Mouse (Mus musculus): ENCODE data around the gene Efl1. TPM values are rescaled to one million over a fixed set of nuclear protein-coding genes. Genes with fewer than 3 reads are reported as not detected.

Efl1 gene
- polyA plus RNA-seq, 1 experiment from 2014 or later: 27.0 TPM

DNA sequence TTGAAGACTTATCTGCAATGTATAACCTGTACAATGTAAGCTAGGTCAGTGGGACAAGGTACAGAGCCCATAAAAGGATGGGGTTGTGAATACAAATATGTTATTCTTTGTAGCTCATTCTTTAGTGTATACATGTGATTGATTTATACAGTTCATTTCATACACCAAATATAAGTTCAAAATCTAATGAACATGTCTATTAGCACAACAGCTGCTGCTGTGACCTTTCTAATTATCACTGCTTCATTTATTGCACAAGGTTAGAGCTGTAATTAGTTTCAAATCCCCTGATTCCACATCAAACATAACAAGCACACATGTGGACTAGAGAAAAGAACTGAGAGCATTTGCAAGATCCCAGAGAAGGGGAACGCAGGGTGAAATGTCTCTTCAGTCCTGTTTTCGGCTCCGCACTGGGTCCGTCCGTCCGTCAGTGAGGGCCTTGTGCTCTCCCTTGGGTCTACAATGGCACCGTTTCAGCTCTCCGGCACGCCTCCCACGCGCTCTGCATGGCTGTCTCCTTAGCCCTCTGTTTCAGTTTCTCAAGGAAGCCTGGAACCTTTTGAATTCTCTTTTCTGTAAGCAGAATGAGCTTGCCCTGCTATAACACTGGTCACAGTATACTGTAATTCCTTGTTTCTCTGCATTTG is 94.8 kb downstream of the Efl1 start:
- H3K27ac ChIP-seq (ENCODE audit: low read depth, low read length): no peak overlapping the region
- ATAC-seq (ENCODE audit: low FRiP score, low TSS enrichment): no peak

DNA sequence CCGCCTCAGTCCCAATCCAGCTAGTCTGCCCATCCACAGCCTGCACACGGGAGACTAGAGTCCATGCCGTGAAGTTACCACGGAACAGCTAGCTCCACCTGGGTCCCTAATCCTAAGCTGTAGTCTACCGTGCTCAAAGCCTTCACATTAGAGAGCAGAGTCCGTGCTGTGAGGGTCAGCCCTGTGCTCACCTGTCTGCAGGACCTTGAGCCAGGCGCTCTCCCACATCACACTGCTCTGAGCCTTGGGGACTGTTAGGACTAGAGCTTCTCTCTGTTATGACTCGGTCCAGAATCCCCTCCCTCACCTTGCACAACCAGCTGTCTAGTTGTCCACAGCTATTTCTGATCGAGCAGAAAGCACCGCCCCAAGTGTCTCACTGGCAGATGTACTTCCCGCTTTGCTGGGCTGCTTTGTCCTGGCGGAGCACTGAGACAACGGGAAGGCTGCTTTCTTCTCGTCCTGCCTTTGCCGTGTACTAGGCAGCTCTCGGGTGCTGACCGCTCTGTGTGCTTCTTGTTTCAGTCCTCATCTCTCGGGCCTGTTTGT is 95.8 kb downstream of the Efl1 start:
- ATAC-seq (ENCODE audit: low FRiP score, low TSS enrichment): no peak
- no peak overlapping the region for H3K4me3 ChIP-seq (ENCODE audit: low read length)
- no peak overlapping the region for H3K27ac ChIP-seq (ENCODE audit: low read depth, low read length)
- H3K4me1 ChIP-seq (ENCODE audit: control insufficient read depth, insufficient read depth, low read length): no peaks in the 10 kb centered on the region
- H3K27me3 ChIP-seq (ENCODE audit: control insufficient read depth, insufficient read depth, low read length): no peaks in the 10 kb centered on the region
- WGBS: 90% methylated on average over 18 of the region's 18 CpGs
- no peaks in the 10 kb centered on the region for H3K9me3 ChIP-seq (ENCODE audit: control insufficient read depth, low read length)
- no peak overlapping the region for H3K4me2 ChIP-seq (replicated peaks; ENCODE audit: low read depth, low read length)
- H3K36me3 ChIP-seq (ENCODE audit: control insufficient read depth, insufficient read depth, low read length): no peaks in the 10 kb centered on the region
- H3K9ac ChIP-seq (ENCODE audit: low read depth, low read length): no peak overlapping the region

More for the DNA sequence above, 94.8 kb downstream of the Efl1 start:
- Histone ChIP-seq H3K36me3 (ENCODE audit: control insufficient read depth, insufficient read depth, low read length) (no peaks in the 10 kb centered on the region), H3K4me2 (replicated peaks; ENCODE audit: low read depth, low read length) (no peak overlapping the region), H3K9me3 (ENCODE audit: control insufficient read depth, low read length) (no peaks in the 10 kb centered on the region), H3K4me1 (ENCODE audit: control insufficient read depth, insufficient read depth, low read length) (no peaks in the 10 kb centered on the region), H3K9ac (ENCODE audit: low read depth, low read length) (no peak overlapping the region), H3K4me3 (ENCODE audit: low read length) (no peak overlapping the region), H3K27me3 (ENCODE audit: control insufficient read depth, insufficient read depth, low read length) (no peaks in the 10 kb centered on the region)
- 70% methylated on average over 11 of the region's 11 CpGs for WGBS

DNA sequence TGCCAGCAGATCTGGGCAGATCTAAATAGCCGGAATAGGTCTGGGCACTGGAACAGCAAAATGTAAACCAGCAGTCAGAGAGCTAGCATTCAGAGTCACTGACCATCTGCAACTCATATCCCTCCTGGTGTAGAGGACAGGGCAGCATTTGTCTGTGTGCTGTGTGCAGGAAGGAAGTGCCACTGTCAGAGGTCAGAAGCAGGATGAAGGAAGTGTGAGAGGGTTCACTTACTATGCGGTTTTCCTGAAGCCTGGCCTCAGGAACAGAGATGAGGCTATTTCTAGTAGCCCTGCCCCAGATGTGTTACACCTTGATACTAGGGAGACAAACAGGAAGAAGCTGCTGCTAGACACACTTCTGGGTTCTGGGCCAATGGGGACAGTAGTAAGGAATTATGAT is 100.4 kb downstream of the Efl1 start:
- 61% methylated on average over 2 of the region's 2 CpGs for WGBS
- Histone ChIP-seq H3K27me3 (ENCODE audit: control insufficient read depth, insufficient read depth, low read length) (no peaks in the 10 kb centered on the region), H3K36me3 (ENCODE audit: control insufficient read depth, insufficient read depth, low read length) (no peaks in the 10 kb centered on the region), H3K4me1 (ENCODE audit: control insufficient read depth, insufficient read depth, low read length) (peaks cover 10% of the 10 kb centered on the region; the same call in 1 of the 2 replicates), H3K27ac (ENCODE audit: low read depth, low read length) (no peak overlapping the region), H3K9me3 (ENCODE audit: control insufficient read depth, low read length) (no peaks in the 10 kb centered on the region), H3K4me2 (replicated peaks; ENCODE audit: low read depth, low read length) (no peak overlapping the region), H3K4me3 (ENCODE audit: low read length) (no peak overlapping the region), H3K9ac (ENCODE audit: low read depth, low read length) (no peak overlapping the region)
- 0 out of 2 replicates have a peak, but pooled peaks have one; percentile 39 for ATAC-seq (ENCODE audit: low FRiP score, low TSS enrichment)

DNA sequence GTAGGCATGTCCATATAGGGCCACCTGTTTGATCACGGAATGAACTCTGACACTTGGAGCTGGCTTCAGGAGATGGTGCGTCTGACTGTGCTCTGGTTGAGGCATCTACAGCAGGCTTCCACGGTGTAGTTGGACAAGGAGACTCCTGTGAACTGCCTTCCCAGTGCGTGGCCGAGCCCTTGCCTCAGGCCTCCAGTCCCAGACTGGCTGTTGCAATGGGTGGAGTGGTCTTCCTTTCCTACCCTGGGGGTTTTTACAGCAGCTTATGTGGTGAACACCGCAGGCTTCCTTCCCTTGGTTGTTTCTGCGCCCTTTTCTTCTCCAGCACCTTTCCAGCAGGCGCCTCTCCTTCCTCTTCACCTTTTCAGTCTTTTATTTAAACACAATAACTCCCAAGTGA is 100.8 kb downstream of the Efl1 start:
- no peak for ATAC-seq (ENCODE audit: low FRiP score, low TSS enrichment)
- H3K4me1 ChIP-seq (ENCODE audit: control insufficient read depth, insufficient read depth, low read length): peaks cover 10% of the 10 kb centered on the region; the same call in 1 of the 2 replicates
- no peak overlapping the region for H3K4me3 ChIP-seq (ENCODE audit: low read length)
- H3K9ac ChIP-seq (ENCODE audit: low read depth, low read length): no peak overlapping the region
- H3K36me3 ChIP-seq (ENCODE audit: control insufficient read depth, insufficient read depth, low read length): no peaks in the 10 kb centered on the region
- no peak overlapping the region for H3K4me2 ChIP-seq (replicated peaks; ENCODE audit: low read depth, low read length)
- H3K9me3 ChIP-seq (ENCODE audit: control insufficient read depth, low read length): no peaks in the 10 kb centered on the region
- 85% methylated on average over 8 of the region's 8 CpGs for WGBS
- H3K27me3 ChIP-seq (ENCODE audit: control insufficient read depth, insufficient read depth, low read length): no peaks in the 10 kb centered on the region
- H3K27ac ChIP-seq (ENCODE audit: low read depth, low read length): no peak overlapping the region

GRCm38 (mm10) chr7:82752171-82753085 is 104.0 kb downstream of the Efl1 start:
- peak overlapping the region; percentile 80 for H3K27ac ChIP-seq (ENCODE audit: low read depth, low read length)
- peak; percentile 46; the same call in 1 of the 2 replicates for ATAC-seq (ENCODE audit: low FRiP score, low TSS enrichment)
- no peaks in the 10 kb centered on the region for H3K27me3 ChIP-seq (ENCODE audit: control insufficient read depth, insufficient read depth, low read length)
- no peak overlapping the region for H3K9ac ChIP-seq (ENCODE audit: low read depth, low read length)
- no peak overlapping the region for H3K4me3 ChIP-seq (ENCODE audit: low read length)
- WGBS: 52% methylated on average over 8 of the region's 8 CpGs
- peaks cover 10% of the 10 kb centered on the region; the same call in 1 of the 2 replicates for H3K4me1 ChIP-seq (ENCODE audit: control insufficient read depth, insufficient read depth, low read length)
- no peaks in the 10 kb centered on the region for H3K36me3 ChIP-seq (ENCODE audit: control insufficient read depth, insufficient read depth, low read length)
- no peak overlapping the region for H3K4me2 ChIP-seq (replicated peaks; ENCODE audit: low read depth, low read length)
- H3K9me3 ChIP-seq (ENCODE audit: control insufficient read depth, low read length): no peaks in the 10 kb centered on the region

GRCm38 (mm10) chr7:82755602-82756155 is 107.3 kb downstream of the Efl1 start:
- Histone ChIP-seq H3K4me2 (replicated peaks; ENCODE audit: low read depth, low read length) (no peak overlapping the region), H3K27ac (ENCODE audit: low read depth, low read length) (no peak overlapping the region), H3K36me3 (ENCODE audit: control insufficient read depth, insufficient read depth, low read length) (no peaks in the 10 kb centered on the region), H3K27me3 (ENCODE audit: control insufficient read depth, insufficient read depth, low read length) (no peaks in the 10 kb centered on the region), H3K4me3 (ENCODE audit: low read length) (no peak overlapping the region), H3K9ac (ENCODE audit: low read depth, low read length) (no peak overlapping the region), H3K9me3 (ENCODE audit: control insufficient read depth, low read length) (no peaks in the 10 kb centered on the region), H3K4me1 (ENCODE audit: control insufficient read depth, insufficient read depth, low read length) (peaks cover 10% of the 10 kb centered on the region; the same call in 1 of the 2 replicates)
- 78% methylated on average over 8 of the region's 8 CpGs for WGBS
- no peak for ATAC-seq (ENCODE audit: low FRiP score, low TSS enrichment)

DNA sequence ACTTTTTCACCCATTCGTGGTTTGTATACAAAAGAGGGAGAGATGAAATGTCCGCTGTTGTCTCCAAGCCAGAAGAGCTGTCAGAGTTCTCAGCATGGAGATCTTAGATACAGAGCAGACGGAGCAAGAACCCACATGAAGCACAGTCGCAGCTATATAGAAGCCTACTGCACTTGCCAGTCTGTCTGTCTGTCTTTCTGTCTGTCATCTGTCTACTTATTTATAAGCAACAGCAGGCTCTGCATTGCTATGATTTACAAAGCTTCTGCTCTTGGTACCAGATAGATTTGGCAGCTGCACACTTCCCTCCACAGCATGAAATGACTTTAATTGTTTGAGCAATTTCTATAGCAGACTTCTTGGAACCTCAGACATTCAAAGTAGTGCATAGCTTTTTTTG is 110.1 kb downstream of the Efl1 start:
- no peaks in the 10 kb centered on the region for H3K27me3 ChIP-seq (ENCODE audit: control insufficient read depth, insufficient read depth, low read length)
- WGBS: 91% methylated on average over 4 of the region's 4 CpGs

DNA sequence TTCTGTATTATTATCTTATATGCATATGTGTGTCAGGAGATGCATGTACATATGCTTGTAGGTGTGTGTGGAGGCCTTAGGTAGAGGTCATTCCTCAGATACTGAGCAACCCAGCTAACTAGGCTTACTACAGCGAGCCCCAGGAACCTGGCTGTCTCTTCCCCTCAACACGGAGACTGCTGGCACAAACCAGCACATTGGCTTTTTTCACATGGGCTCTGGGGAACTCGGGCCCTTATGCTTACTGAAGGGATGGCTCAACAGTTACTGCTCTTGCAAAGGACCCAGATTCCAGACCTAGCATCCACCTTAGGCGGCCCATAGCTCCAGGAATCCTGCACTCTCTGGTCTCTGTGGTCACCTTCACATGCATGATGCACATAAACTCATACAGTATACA is 110.7 kb downstream of the Efl1 start:
- no peak overlapping the region for H3K27ac ChIP-seq (ENCODE audit: low read depth, low read length)
- ATAC-seq (ENCODE audit: low FRiP score, low TSS enrichment): no peak
- no peaks in the 10 kb centered on the region for H3K9me3 ChIP-seq (ENCODE audit: control insufficient read depth, low read length)
- H3K4me1 ChIP-seq (ENCODE audit: control insufficient read depth, insufficient read depth, low read length): no peaks in the 10 kb centered on the region
- no peak overlapping the region for H3K4me2 ChIP-seq (replicated peaks; ENCODE audit: low read depth, low read length)
- H3K36me3 ChIP-seq (ENCODE audit: control insufficient read depth, insufficient read depth, low read length): peaks cover 10% of the 10 kb centered on the region; the same call in 1 of the 2 replicates
- WGBS: 83% methylated on average over 4 of the region's 4 CpGs
- no peak overlapping the region for H3K4me3 ChIP-seq (ENCODE audit: low read length)
- H3K27me3 ChIP-seq (ENCODE audit: control insufficient read depth, insufficient read depth, low read length): no peaks in the 10 kb centered on the region
- no peak overlapping the region for H3K9ac ChIP-seq (ENCODE audit: low read depth, low read length)

More for the DNA sequence above, 110.1 kb downstream of the Efl1 start:
- no peaks in the 10 kb centered on the region for H3K9me3 ChIP-seq (ENCODE audit: control insufficient read depth, low read length)
- peaks cover 10% of the 10 kb centered on the region; the same call in 1 of the 2 replicates for H3K36me3 ChIP-seq (ENCODE audit: control insufficient read depth, insufficient read depth, low read length)
- H3K4me2 ChIP-seq (replicated peaks; ENCODE audit: low read depth, low read length): no peak overlapping the region
- H3K27ac ChIP-seq (ENCODE audit: low read depth, low read length): no peak overlapping the region
- H3K9ac ChIP-seq (ENCODE audit: low read depth, low read length): no peak overlapping the region
- no peaks in the 10 kb centered on the region for H3K4me1 ChIP-seq (ENCODE audit: control insufficient read depth, insufficient read depth, low read length)
- no peak overlapping the region for H3K4me3 ChIP-seq (ENCODE audit: low read length)
- no peak for ATAC-seq (ENCODE audit: low FRiP score, low TSS enrichment)

All from kidney, embryonic 14.5 days (tissue).